Mouse (Mus musculus) hindbrain, postnatal 0 days (tissue): ENCODE data around the gene Pklr. TPM values are rescaled to one million over a fixed set of nuclear protein-coding genes. Genes with fewer than 3 reads are reported as not detected.

ENCODE experiments used
- ATAC-seq: fragments of 200-750 bp; cut with Nextera tagmentation; 2 replicates; pipeline ENCODE4 v1.8.0; 2017; ENCODE audit warnings: mild to moderate bottlenecking, moderate TSS enrichment, moderate library complexity
- DNase-seq: peaks from one replicate; pipeline ENCODE4 v3.0.0-alpha.2; 2015; ENCODE audit warnings: low spot score
- H3K27ac ChIP-seq: fragments of 300-500 bp; sonication (generic); 2 replicates; pipeline ENCODE4 v1.5.1; 2014; ENCODE audit warnings: mild to moderate bottlenecking
- H3K27me3 ChIP-seq: fragments of 300-500 bp; sonication (generic); 2 replicates; pipeline ENCODE4 v1.6.1; 2014; ENCODE audit warnings: low read length, mixed read lengths; ENCODE audit not compliant: insufficient read depth
- H3K36me3 ChIP-seq: fragments of 300-500 bp; sonication (generic); 2 replicates; pipeline ENCODE4 v1.6.1; 2014; ENCODE audit warnings: low read length, mixed read lengths; ENCODE audit not compliant: insufficient read depth
- H3K4me1 ChIP-seq: fragments of 300-500 bp; sonication (generic); 2 replicates; pipeline ENCODE4 v1.6.1; 2014; ENCODE audit warnings: antibody characterized with exemption, low read length, mixed read lengths; ENCODE audit not compliant: insufficient read depth
- H3K4me2 ChIP-seq: fragments of 300-500 bp; sonication (generic); 2 replicates; pipeline ENCODE4 v1.6.1; 2014; ENCODE audit warnings: low read depth, mild to moderate bottlenecking, low read length, moderate library complexity, mixed read lengths
- H3K4me3 ChIP-seq: fragments of 300-500 bp; sonication (generic); 2 replicates; pipeline ENCODE4 v1.5.1; 2014; ENCODE audit warnings: low read length
- H3K9ac ChIP-seq: fragments of 300-500 bp; sonication (generic); replicated peaks from 2 replicates; pipeline ENCODE4 v1.6.1; 2014; ENCODE audit warnings: mild to moderate bottlenecking, low read length, moderate library complexity, mixed read lengths
- H3K9me3 ChIP-seq: fragments of 300-500 bp; sonication (generic); 2 replicates; pipeline ENCODE4 v1.6.1; 2016; ENCODE audit warnings: low read length, mixed read lengths
- CTCF ChIP-seq: IDR thresholded peaks from 2 replicates; pipeline ENCODE4 v1.5.1; 2016; ENCODE audit warnings: antibody characterized with exemption, control low read depth, low read depth
- WGBS: fragments of 180-500 bp; shearing (Covaris S2); extraction: QIAGEN DNeasy Blood & Tissue Kit; methylation state at CpG from one replicate; pipeline ENCODE4 v1.1.7; 2014; 5-methylcytosine and 5-hydroxymethylcytosine counted together
- polyA plus RNA-seq: library from polyadenylated mRNA; unstranded; fragments of >200 nt; fragmentation: Nextera tagmentation; extraction: Ambion mirVana; gene quantifications from 2 replicates; pipeline ENCODE4 v1.2.1, GENCODE M21; 2015
- total RNA-seq: library from RNA; depleted of rRNA; stranded (reverse); fragments of >200 nt; gene quantifications from 2 replicates; pipeline ENCODE4 v1.2.3, GENCODE M21; 2014

Pklr gene
- total and polyA plus RNA-seq, 2 experiments from 2014 or later = 0.10 TPM; not detected in 1

GRCm38 (mm10) chr3:89181749-89182500 is 46.0 kb downstream of the Pklr start:
- Histone ChIP-seq H3K4me2 (no peak overlapping the region), H3K4me3 (no peak overlapping the region), H3K4me1 (peaks cover 15% of the 10 kb centered on the region), H3K27ac (peak overlapping the region; percentile 90; the same call in 1 of the 2 replicates), H3K27me3 (no peaks in the 10 kb centered on the region), H3K36me3 (peaks cover 24% of the 10 kb centered on the region; the same call in 1 of the 2 replicates), H3K9ac (no peak overlapping the region), H3K9me3 (no peaks in the 10 kb centered on the region)
- WGBS = 90% methylated on average over 27 of the region's 27 CpGs
- DNase-seq = no peak
- no peak for ATAC-seq
- TF ChIP-seq CTCF = no peak

DNA sequence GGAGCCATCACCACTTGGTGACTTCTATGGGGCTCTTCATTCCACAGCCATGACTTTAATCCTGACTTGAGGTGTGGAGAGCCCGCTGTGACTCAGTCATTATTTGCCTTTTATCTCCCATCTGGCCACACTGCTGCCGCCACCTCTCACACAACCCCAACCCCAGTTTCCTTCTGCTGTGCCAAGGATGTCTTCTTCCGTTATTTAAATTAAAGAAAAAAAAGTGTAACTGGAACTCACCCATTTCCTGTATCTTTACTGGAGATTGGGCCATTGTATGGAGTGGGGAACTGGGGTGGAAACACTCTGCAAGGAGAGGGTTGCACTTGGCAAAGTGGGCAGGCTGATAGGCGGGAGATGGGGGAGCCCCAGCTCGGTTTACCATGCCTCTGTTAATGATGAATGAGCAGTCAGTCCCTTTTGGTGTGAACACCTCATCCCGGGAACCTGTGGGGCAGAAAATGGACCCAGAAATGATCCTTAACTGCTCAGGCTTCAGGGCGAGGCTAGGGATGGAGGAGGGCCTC is 46.7 kb downstream of the Pklr start:
- peak overlapping the region; percentile 79; the same call in 1 of the 2 replicates for H3K9ac ChIP-seq
- no peak for TF ChIP-seq CTCF
- no peaks in the 10 kb centered on the region for H3K27me3 ChIP-seq
- WGBS = 47% methylated on average over 7 of the region's 7 CpGs
- peak overlapping the region; percentile 90 for H3K27ac ChIP-seq
- H3K9me3 ChIP-seq = no peaks in the 10 kb centered on the region
- H3K36me3 ChIP-seq = peaks cover 24% of the 10 kb centered on the region; the same call in 1 of the 2 replicates
- peak overlapping the region; percentile 99 for H3K4me2 ChIP-seq
- ATAC-seq (0 out of 2 replicates have a peak, but pooled peaks have one; percentile 4), DNase-seq (no peak)
- peak overlapping the region; percentile 65 for H3K4me3 ChIP-seq
- peaks cover 15% of the 10 kb centered on the region for H3K4me1 ChIP-seq

GRCm38 (mm10) chr3:89183058-89183958 is 47.4 kb downstream of the Pklr start, which contains the start of gene Fam189b:
Gene Fam189b, plus strand, starts transcription at chr3:89183143.
- TF ChIP-seq CTCF = peak; percentile 44
- Histone ChIP-seq H3K27ac (peak within 1 kb of the TSS; percentile 90), H3K4me1 (peaks cover 11% of the 10 kb centered on the region), H3K4me3 (peak within 1 kb of the TSS; percentile 65), H3K9me3 (no peaks in the 10 kb centered on the region), H3K4me2 (peak within 1 kb of the TSS; percentile 99), H3K9ac (peak within 1 kb of the TSS; percentile 79), H3K27me3 (no peaks in the 10 kb centered on the region), H3K36me3 (peaks cover 24% of the 10 kb centered on the region; the same call in 1 of the 2 replicates)
- WGBS = 6% methylated on average over 39 of the region's 39 CpGs
- ATAC-seq = peak; percentile 93
- peak; percentile 92 for DNase-seq

GRCm38 (mm10) chr3:89183959-89184315 is 48.0 kb downstream of the Pklr start:
- no peak for TF ChIP-seq CTCF
- Histone ChIP-seq H3K4me1 (0 out of 2 replicates have a peak, but pooled peaks cover 6% of the 10 kb centered on the region), H3K27ac (peak overlapping the region; percentile 90), H3K4me3 (peak overlapping the region; percentile 65), H3K27me3 (no peaks in the 10 kb centered on the region), H3K4me2 (peak overlapping the region; percentile 99), H3K9me3 (no peaks in the 10 kb centered on the region), H3K9ac (peak overlapping the region; percentile 79), H3K36me3 (peaks cover 24% of the 10 kb centered on the region; the same call in 1 of the 2 replicates)
- 50% methylated on average over 6 of the region's 6 CpGs for WGBS
- peak; percentile 38 for DNase-seq
- peak; percentile 1; the same call in 1 of the 2 replicates for ATAC-seq

DNA sequence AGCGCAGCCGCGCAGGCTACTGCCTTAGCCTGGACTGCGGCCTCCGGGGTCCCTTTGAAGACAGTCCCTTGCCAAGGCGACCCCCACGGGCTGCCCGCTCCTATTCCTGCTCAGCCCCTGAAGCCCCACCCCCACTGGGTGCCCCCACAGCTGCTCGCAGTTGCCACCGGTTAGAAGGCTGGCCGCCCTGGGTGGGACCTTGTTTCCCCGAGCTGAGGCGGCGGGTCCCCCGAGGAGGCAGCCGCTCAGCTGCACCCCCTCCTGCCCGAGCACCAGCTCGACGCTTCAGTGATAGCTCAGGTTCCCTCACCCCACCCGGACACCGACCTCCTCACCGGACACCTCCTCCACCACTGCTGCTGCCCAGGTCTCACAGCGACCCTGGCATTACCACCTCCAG is 51.3 kb downstream of the Pklr start:
- WGBS = 35% methylated on average over 23 of the region's 23 CpGs
- H3K4me2 ChIP-seq = no peak overlapping the region
- no peak overlapping the region for H3K9ac ChIP-seq
- H3K27me3 ChIP-seq = no peaks in the 10 kb centered on the region
- no peak for DNase-seq
- H3K9me3 ChIP-seq = no peaks in the 10 kb centered on the region
- no peak overlapping the region for H3K27ac ChIP-seq
- no peak for TF ChIP-seq CTCF
- H3K4me1 ChIP-seq = 0 out of 2 replicates have a peak, but pooled peaks cover 6% of the 10 kb centered on the region
- H3K36me3 ChIP-seq = peaks cover 4% of the 10 kb centered on the region; the same call in 1 of the 2 replicates
- no peak for ATAC-seq
- H3K4me3 ChIP-seq = no peak overlapping the region

DNA sequence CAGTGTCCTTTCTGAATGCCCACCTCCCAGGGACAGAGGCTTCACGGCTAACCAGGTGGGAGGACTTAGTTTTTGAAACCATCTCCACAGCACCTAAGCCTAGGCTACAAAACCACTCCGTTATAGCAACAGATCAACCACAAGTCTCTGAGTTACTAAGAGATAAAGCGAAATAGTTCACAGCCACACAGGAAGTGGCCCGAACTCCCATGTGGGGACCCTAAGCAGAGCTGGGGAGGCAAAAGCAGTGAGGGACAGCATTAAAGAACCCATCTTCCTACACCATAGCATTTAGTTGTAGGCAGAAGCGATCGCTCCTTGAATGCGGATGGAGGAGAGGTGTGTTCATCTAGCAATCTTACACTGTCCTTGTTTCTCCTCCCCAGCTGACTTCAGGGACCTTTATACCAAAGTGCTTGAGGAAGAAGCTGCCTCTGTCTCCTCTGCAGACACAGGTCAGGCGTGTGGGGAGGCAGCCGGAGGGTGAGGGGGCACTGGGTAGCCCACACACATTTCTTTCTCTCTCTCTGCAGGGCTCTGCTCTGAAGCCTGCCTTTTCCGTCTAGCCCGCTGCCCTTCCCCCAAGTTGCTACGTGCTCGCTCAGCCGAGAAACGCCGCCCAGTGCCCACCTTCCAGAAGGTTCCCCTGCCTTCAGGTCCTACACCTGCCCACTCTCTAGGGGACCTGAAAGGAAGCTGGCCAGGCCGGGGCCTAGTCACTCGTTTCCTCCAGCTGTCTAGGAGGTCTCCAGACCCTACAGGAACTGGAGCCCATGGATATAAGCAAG is 51.9 kb downstream of the Pklr start:
- no peak for DNase-seq
- 61% methylated on average over 18 of the region's 18 CpGs for WGBS
- TF ChIP-seq CTCF = no peak

More for the DNA sequence above, 51.9 kb downstream of the Pklr start:
- no peak for ATAC-seq
- Histone ChIP-seq H3K4me1 (0 out of 2 replicates have a peak, but pooled peaks cover 6% of the 10 kb centered on the region), H3K4me3 (no peak overlapping the region), H3K9me3 (no peaks in the 10 kb centered on the region), H3K4me2 (no peak overlapping the region), H3K27ac (no peak overlapping the region), H3K27me3 (no peaks in the 10 kb centered on the region), H3K36me3 (no peaks in the 10 kb centered on the region), H3K9ac (no peak overlapping the region)
